Mouse (Mus musculus): ENCODE measurements around the gene Pspn. TPM values are rescaled to one million over a fixed set of nuclear protein-coding genes. Genes with fewer than 3 reads are reported as not detected.

The Pspn gene
- polyA plus RNA-seq, 1 experiment from 2014 or later: not detected

DNA sequence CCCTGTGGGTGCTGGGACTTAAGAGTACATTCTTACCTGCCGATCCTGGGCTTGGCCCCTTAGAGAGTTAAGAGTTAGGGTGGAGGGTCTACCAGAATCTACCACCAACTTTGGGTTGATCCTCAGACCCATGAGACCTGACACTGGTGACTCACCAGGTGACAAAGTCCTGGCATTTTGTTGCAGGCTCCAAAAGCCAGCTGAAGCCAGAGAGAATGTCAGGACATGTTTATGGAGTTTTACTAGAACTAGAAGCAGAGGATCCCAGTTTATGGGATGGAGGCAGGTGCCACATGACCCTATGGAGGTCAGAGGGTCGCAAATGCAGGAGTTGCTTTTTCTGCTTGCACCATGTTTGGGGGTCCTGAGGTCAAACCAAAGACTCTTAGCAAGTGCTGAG, 3.3 kb downstream of the Pspn start:
- H3K9me3 ChIP-seq (replicated peaks): no peaks in the 10 kb centered on the region
- H3K4me2 ChIP-seq: peak overlapping the region; percentile 89
- H3K27me3 ChIP-seq: no peaks in the 10 kb centered on the region
- H3K4me1 ChIP-seq (replicated peaks): peaks cover 29% of the 10 kb centered on the region
- peak overlapping the region; percentile 88 for H3K4me3 ChIP-seq (replicated peaks)
- no peak for ATAC-seq (ENCODE audit: insufficient read depth)
- WGBS (ENCODE audit: insufficient replicate concordance): 57% methylated on average over 2 of the region's 2 CpGs
- no peak overlapping the region for H3K27ac ChIP-seq (replicated peaks)
- H3K36me3 ChIP-seq (replicated peaks): peaks cover 57% of the 10 kb centered on the region
- H3K9ac ChIP-seq: 0 out of 2 replicates have a peak overlapping the region, but pooled peaks have one; percentile 13

GRCm38 (mm10) chr17:56995046-56995445, 4.8 kb downstream of the Pspn start:
- ATAC-seq (ENCODE audit: insufficient read depth): no peak

GRCm38 (mm10) chr17:56990966-56991365, 8.9 kb downstream of the Pspn start:
- Histone ChIP-seq H3K27me3 (no peaks in the 10 kb centered on the region), H3K4me3 (replicated peaks) (peak overlapping the region; percentile 77), H3K36me3 (replicated peaks) (peaks cover 44% of the 10 kb centered on the region), H3K9me3 (replicated peaks) (no peaks in the 10 kb centered on the region), H3K4me1 (replicated peaks) (peaks cover 24% of the 10 kb centered on the region), H3K27ac (replicated peaks) (no peak overlapping the region), H3K4me2 (peak overlapping the region; percentile 88), H3K9ac (peak overlapping the region; percentile 71)
- WGBS (ENCODE audit: insufficient replicate concordance): 58% methylated on average over 2 of the region's 2 CpGs
- ATAC-seq (ENCODE audit: insufficient read depth): no peak

More at GRCm38 (mm10) chr17:56995046-56995445, 4.8 kb downstream of the Pspn start:
- no peak overlapping the region for H3K27ac ChIP-seq (replicated peaks)
- WGBS (ENCODE audit: insufficient replicate concordance): 78% methylated on average over 8 of the region's 8 CpGs
- peaks cover 34% of the 10 kb centered on the region for H3K4me1 ChIP-seq (replicated peaks)
- no peak overlapping the region for H3K4me3 ChIP-seq (replicated peaks)
- no peaks in the 10 kb centered on the region for H3K27me3 ChIP-seq
- no peaks in the 10 kb centered on the region for H3K9me3 ChIP-seq (replicated peaks)
- no peak overlapping the region for H3K9ac ChIP-seq
- peaks cover 57% of the 10 kb centered on the region for H3K36me3 ChIP-seq (replicated peaks)
- no peak overlapping the region for H3K4me2 ChIP-seq

GRCm38 (mm10) chr17:56990115-56990746, 9.6 kb downstream of the Pspn start, which contains the start of gene Clpp:
TSS of gene Clpp (plus strand) at chr17:56990305.
- H3K36me3 ChIP-seq (replicated peaks): peaks cover 36% of the 10 kb centered on the region
- peak within 1 kb of the TSS; percentile 69 for H3K27ac ChIP-seq (replicated peaks)
- no peaks in the 10 kb centered on the region for H3K27me3 ChIP-seq
- peak within 1 kb of the TSS; percentile 71 for H3K9ac ChIP-seq
- under 1% methylated on average over 52 of the region's 52 CpGs for WGBS (ENCODE audit: insufficient replicate concordance)
- H3K4me1 ChIP-seq (replicated peaks): peaks cover 24% of the 10 kb centered on the region
- H3K9me3 ChIP-seq (replicated peaks): no peaks in the 10 kb centered on the region
- peak within 1 kb of the TSS; percentile 88 for H3K4me2 ChIP-seq
- peak within 1 kb of the TSS; percentile 77 for H3K4me3 ChIP-seq (replicated peaks)
- peak; percentile 96 for ATAC-seq (ENCODE audit: insufficient read depth)

- Histone ChIP-seq H3K9me3 (replicated peaks) (no peaks in the 10 kb centered on the region), H3K36me3 (replicated peaks) (peaks cover 30% of the 10 kb centered on the region), H3K4me1 (replicated peaks) (peaks cover 24% of the 10 kb centered on the region), H3K4me2 (peak overlapping the region; percentile 88), H3K27ac (replicated peaks) (peak overlapping the region; percentile 69), H3K9ac (peak overlapping the region; percentile 59), H3K4me3 (replicated peaks) (peak overlapping the region; percentile 77), H3K27me3 (no peaks in the 10 kb centered on the region)
- 2% methylated on average over 25 of the region's 25 CpGs for WGBS (ENCODE audit: insufficient replicate concordance)
- peak; percentile 83 for ATAC-seq (ENCODE audit: insufficient read depth)
Observed at GRCm38 (mm10) chr17:56989467-56990114, 10.2 kb downstream of the Pspn start.

DNA sequence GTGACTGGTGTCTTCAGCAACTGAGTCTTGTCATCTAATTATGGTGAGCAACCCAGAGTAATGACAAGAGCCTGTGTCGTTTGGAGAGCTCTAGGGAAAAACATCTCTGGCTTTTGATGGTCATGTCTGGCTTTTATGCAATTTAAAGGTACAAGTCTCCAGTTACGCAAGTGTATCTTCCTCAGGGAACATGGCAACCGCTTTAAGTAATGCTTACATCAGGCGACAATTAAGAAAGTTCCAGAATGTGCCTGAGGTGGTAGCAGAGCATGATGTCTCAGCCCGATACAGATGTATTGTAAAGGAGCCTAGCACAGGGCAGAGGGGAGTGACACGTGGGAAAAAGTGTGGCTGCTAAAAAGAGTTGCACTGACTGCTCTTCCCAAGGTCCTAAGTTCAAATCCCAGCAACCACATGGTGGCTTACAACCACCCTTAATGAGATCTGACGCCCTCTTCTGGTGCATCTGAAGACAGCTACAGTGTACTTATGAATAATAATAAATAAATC, 10.8 kb downstream of the Pspn start:
- WGBS (ENCODE audit: insufficient replicate concordance): 63% methylated on average over 7 of the region's 7 CpGs
- 0 out of 2 replicates have a peak overlapping the region, but pooled peaks have one; percentile 69 for H3K27ac ChIP-seq (replicated peaks)
- H3K9me3 ChIP-seq (replicated peaks): no peaks in the 10 kb centered on the region
- peak overlapping the region; percentile 59; the same call in 1 of the 2 replicates for H3K9ac ChIP-seq
- H3K36me3 ChIP-seq (replicated peaks): peaks cover 24% of the 10 kb centered on the region
- peak overlapping the region; percentile 88 for H3K4me2 ChIP-seq
- no peak for ATAC-seq (ENCODE audit: insufficient read depth)
- H3K27me3 ChIP-seq: no peaks in the 10 kb centered on the region
- peaks cover 24% of the 10 kb centered on the region for H3K4me1 ChIP-seq (replicated peaks)
- H3K4me3 ChIP-seq (replicated peaks): peak overlapping the region; percentile 77

DNA sequence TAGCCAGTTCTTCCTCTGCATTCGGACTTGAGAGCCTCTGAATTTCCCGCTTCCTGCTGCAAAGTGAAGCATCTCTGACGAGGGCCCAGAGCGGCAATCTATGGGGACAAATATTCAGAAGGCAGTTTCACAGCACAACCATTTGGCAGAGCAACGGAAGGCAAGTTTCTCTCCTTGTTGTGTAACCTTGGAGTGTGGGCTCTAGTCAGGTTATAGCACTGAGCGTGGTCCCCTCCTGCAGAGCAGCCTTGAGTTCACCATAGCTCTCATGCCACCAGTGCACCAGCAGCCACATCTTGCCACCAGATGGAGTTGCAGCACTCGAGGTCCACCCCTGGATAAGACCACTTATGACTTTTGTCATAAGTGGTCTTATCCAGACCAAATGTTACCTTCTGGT, 11.4 kb downstream of the Pspn start:
- H3K27ac ChIP-seq (replicated peaks): no peak overlapping the region
- no peak for ATAC-seq (ENCODE audit: insufficient read depth)
- peaks cover 24% of the 10 kb centered on the region for H3K4me1 ChIP-seq (replicated peaks)
- H3K4me3 ChIP-seq (replicated peaks): no peak overlapping the region
- H3K36me3 ChIP-seq (replicated peaks): peaks cover 18% of the 10 kb centered on the region
- no peak overlapping the region for H3K4me2 ChIP-seq
- 70% methylated on average over 7 of the region's 7 CpGs for WGBS (ENCODE audit: insufficient replicate concordance)
- H3K9ac ChIP-seq: no peak overlapping the region
- H3K9me3 ChIP-seq (replicated peaks): no peaks in the 10 kb centered on the region
- no peaks in the 10 kb centered on the region for H3K27me3 ChIP-seq

GRCm38 (mm10) chr17:56986105-56986805, 13.6 kb downstream of the Pspn start:
- Histone ChIP-seq H3K27me3 (no peaks in the 10 kb centered on the region), H3K9me3 (replicated peaks) (no peaks in the 10 kb centered on the region), H3K9ac (no peak overlapping the region), H3K27ac (replicated peaks) (no peak overlapping the region), H3K4me2 (no peak overlapping the region), H3K36me3 (replicated peaks) (no peaks in the 10 kb centered on the region), H3K4me1 (replicated peaks) (peaks cover 16% of the 10 kb centered on the region), H3K4me3 (replicated peaks) (no peak overlapping the region)
- ATAC-seq (ENCODE audit: insufficient read depth): no peak
- WGBS (ENCODE audit: insufficient replicate concordance): 73% methylated on average over 3 of the region's 3 CpGs

DNA sequence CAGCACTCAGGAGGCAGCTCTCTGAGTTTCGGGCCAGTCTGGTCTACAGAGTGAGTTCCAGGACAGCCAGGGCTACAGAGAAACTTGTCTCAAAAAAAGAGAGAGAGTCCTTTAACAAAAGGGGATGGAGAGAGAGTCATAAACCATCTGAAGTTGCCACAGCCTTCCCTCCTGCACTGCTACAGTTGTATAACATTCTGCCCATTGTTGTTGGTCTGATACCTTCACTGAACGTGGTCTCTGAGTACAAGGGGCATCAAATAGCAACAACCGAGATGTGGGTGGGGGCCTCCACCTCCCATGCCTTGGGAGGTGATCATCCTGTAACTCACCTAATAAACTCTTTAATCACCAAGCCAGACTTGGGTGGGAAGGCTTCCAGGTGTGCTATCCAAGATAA, 14.2 kb downstream of the Pspn start:
- H3K4me2 ChIP-seq: no peak overlapping the region
- no peaks in the 10 kb centered on the region for H3K36me3 ChIP-seq (replicated peaks)
- no peak for ATAC-seq (ENCODE audit: insufficient read depth)
- H3K4me3 ChIP-seq (replicated peaks): no peak overlapping the region
- H3K9ac ChIP-seq: no peak overlapping the region
- H3K27ac ChIP-seq (replicated peaks): no peak overlapping the region
- WGBS (ENCODE audit: insufficient replicate concordance): 60% methylated on average over 3 of the region's 3 CpGs
- peaks cover 10% of the 10 kb centered on the region; the same call in 1 of the 2 replicates for H3K4me1 ChIP-seq (replicated peaks)
- H3K9me3 ChIP-seq (replicated peaks): no peaks in the 10 kb centered on the region
- H3K27me3 ChIP-seq: no peaks in the 10 kb centered on the region

- Histone ChIP-seq H3K27me3 (no peaks in the 10 kb centered on the region), H3K27ac (replicated peaks) (no peak overlapping the region), H3K9me3 (replicated peaks) (no peaks in the 10 kb centered on the region), H3K9ac (no peak overlapping the region), H3K4me1 (replicated peaks) (peaks cover 10% of the 10 kb centered on the region; the same call in 1 of the 2 replicates), H3K4me2 (no peak overlapping the region), H3K36me3 (replicated peaks) (no peaks in the 10 kb centered on the region), H3K4me3 (replicated peaks) (no peak overlapping the region)
- 63% methylated on average over 9 of the region's 9 CpGs for WGBS (ENCODE audit: insufficient replicate concordance)
- ATAC-seq (ENCODE audit: insufficient read depth): no peak
Observed at GRCm38 (mm10) chr17:56984886-56985285, 14.9 kb downstream of the Pspn start.

DNA sequence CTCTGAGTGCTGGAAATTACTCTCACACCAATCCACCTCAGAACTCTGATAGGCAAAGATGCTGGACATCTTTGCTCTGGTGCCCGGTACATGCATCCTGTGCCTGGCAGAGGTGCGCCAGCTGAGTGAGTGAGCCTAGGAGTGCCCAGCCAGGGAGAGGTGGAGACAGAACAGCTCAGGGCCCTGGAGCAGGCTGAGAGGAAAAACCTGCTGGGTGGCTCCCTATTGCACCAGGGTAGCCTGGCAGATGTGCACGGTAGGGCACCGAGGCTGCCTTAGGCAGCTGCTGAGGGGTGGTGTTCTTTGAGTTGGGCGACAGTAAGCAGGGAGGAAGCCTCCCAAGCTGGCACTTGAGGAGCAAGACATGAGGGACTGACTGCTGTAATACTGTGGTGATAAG, 17.8 kb downstream of the Pspn start, which contains the start of gene Acer1:
Acer1 (minus strand) TSS at position 114 of the 400 bp plus-strand sequence.
- Histone ChIP-seq H3K4me2 (no peak within 1 kb of the TSS), H3K27me3 (no peaks in the 10 kb centered on the region), H3K36me3 (replicated peaks) (no peaks in the 10 kb centered on the region), H3K4me3 (replicated peaks) (no peak within 1 kb of the TSS), H3K9me3 (replicated peaks) (no peaks in the 10 kb centered on the region), H3K27ac (replicated peaks) (no peak within 1 kb of the TSS), H3K9ac (no peak within 1 kb of the TSS), H3K4me1 (replicated peaks) (0 out of 2 replicates have a peak, but pooled peaks cover 7% of the 10 kb centered on the region)
- 62% methylated on average over 5 of the region's 5 CpGs for WGBS (ENCODE audit: insufficient replicate concordance)
- no peak for ATAC-seq (ENCODE audit: insufficient read depth)

Measured in liver, embryonic 15.5 days (tissue).